Mouse (Mus musculus): ENCODE measurements around the gene Foxn1. TPM values are rescaled to one million over a fixed set of nuclear protein-coding genes. Genes with fewer than 3 reads are reported as not detected.

The Foxn1 gene
- total and polyA plus RNA-seq, 2 experiments from 2014 or later = not detected

DNA sequence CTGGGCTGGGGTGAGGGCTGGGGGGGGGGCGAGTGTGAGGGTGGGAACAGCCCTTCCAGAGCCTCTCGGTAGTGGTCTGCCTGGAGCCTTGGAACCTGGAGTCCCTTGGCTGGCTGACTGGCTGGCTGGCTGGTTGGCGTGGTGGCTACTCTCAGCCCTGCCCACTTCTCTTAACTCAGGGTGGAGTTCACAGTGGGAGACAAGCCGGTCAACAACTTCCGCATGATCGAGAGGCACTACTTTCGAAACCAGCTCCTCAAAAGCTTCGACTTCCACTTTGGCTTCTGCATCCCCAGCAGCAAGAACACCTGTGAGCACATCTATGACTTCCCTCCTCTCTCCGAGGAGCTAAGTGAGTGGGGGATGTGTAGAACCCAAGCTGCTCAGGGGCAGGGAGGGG, 38.5 kb downstream of the Foxn1 start:
- Histone ChIP-seq H3K27me3 (ENCODE audit: control insufficient read depth, insufficient read depth, low read length) (no peaks in the 10 kb centered on the region), H3K4me2 (ENCODE audit: low read depth, low read length) (no peak overlapping the region), H3K4me1 (ENCODE audit: control insufficient read depth, insufficient read depth) (peaks cover 32% of the 10 kb centered on the region), H3K27ac (ENCODE audit: low read depth) (no peak overlapping the region), H3K4me3 (ENCODE audit: low read depth, low read length) (no peak overlapping the region), H3K9me3 (replicated peaks; ENCODE audit: control insufficient read depth, low read length) (no peaks in the 10 kb centered on the region), H3K9ac (replicated peaks; ENCODE audit: low read depth, low read length) (no peak overlapping the region), H3K36me3 (replicated peaks; ENCODE audit: control insufficient read depth, insufficient read depth, low read length) (peaks cover 6% of the 10 kb centered on the region; the same call in 1 of the 2 replicates)
- TF ChIP-seq EP300 (IDR thresholded peaks at IDR 0.05; ENCODE audit: low read depth) (no peak), CTCF (IDR thresholded peaks at IDR 0.05; ENCODE audit: low read depth) (no peak)
- ATAC-seq (ENCODE audit: insufficient read depth, low read depth) = no peak
- no peak for DNase-seq (ENCODE audit: low spot score)
- 79% methylated on average over 9 of the region's 9 CpGs for WGBS

DNA sequence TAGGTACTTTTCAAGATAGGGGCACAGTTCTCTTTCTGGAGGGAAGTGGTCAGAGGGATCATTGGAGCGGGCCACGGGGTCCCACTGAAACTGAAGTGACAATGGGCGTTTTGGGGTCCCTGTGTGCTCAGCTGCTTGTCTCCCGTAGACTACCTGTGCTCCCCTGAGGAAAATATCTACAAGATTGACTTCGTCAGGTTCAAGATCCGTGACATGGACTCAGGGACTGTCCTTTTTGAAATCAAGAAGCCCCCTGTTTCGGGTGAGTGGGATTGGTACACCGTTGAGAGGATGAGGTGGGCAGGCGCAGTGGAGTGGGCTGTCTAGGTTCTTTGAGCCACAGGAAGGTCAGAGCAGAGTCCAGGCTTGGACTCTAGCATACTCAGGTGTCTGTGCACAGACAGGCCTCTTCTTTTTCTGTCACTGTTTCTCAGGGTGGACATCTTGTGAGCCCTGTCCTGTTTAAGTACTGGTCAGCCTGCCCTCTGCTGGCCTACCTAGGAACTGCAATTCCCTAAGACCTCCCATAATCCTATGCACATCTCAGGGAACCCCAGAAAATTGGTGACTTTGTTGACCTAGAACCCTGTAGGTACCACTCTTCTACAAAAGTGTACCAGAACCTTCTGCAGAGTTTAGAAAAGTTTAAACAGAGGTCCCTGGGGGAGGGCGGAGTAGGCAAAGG, 39.1 kb downstream of the Foxn1 start:
- Histone ChIP-seq H3K27ac (ENCODE audit: low read depth) (no peak overlapping the region), H3K4me1 (ENCODE audit: control insufficient read depth, insufficient read depth) (peaks cover 32% of the 10 kb centered on the region), H3K4me2 (ENCODE audit: low read depth, low read length) (no peak overlapping the region), H3K9ac (replicated peaks; ENCODE audit: low read depth, low read length) (no peak overlapping the region), H3K36me3 (replicated peaks; ENCODE audit: control insufficient read depth, insufficient read depth, low read length) (peaks cover 6% of the 10 kb centered on the region; the same call in 1 of the 2 replicates), H3K27me3 (ENCODE audit: control insufficient read depth, insufficient read depth, low read length) (no peaks in the 10 kb centered on the region), H3K4me3 (ENCODE audit: low read depth, low read length) (no peak overlapping the region), H3K9me3 (replicated peaks; ENCODE audit: control insufficient read depth, low read length) (no peaks in the 10 kb centered on the region)
- peak; percentile 83 for TF ChIP-seq CTCF (IDR thresholded peaks at IDR 0.05; ENCODE audit: low read depth)
- no peak for TF ChIP-seq EP300 (IDR thresholded peaks at IDR 0.05; ENCODE audit: low read depth)
- DNase-seq (ENCODE audit: low spot score) = peak; percentile 46
- 89% methylated on average over 10 of the region's 10 CpGs for WGBS
- ATAC-seq (ENCODE audit: insufficient read depth, low read depth) = peak; percentile 34; the same call in 1 of the 2 replicates

DNA sequence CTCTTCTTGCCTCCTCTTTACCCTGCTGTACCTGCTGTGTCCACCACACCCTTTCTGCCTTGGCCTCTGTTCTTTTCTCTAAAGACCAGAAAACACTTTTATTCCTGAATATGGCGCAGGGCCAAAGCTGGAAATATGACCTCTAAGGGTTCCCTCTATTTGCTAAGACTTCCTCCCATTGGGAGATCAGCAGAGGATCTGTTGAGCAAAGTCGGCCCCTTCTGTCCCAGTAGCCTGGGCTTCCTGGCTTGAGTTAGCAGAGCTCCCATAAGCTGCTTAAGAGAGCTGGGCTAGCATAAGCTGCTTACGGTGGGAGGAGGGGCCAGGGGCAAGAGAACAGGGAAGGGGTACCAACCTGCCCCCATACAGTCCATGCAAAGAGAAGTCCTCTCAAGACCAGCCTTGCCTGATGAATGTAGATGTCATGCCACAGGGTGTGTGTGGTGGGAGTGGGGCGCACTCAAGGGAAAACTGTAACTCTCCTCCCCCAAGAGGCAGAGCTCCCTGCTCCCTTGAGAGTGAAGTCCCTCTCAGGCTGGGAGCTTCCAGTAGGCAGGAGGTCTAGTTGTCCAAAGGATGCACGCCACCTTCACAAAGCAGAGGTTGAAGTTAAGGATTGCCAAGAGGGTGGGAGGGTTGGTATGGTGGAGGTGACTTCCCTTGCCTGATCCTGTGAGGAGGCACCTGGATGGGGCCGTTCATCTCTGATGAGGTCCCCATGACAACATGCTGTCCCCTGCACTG, 39.9 kb downstream of the Foxn1 start:
- H3K27ac ChIP-seq (ENCODE audit: low read depth) = no peak overlapping the region
- H3K4me2 ChIP-seq (ENCODE audit: low read depth, low read length) = no peak overlapping the region
- H3K27me3 ChIP-seq (ENCODE audit: control insufficient read depth, insufficient read depth, low read length) = no peaks in the 10 kb centered on the region
- no peaks in the 10 kb centered on the region for H3K9me3 ChIP-seq (replicated peaks; ENCODE audit: control insufficient read depth, low read length)
- DNase-seq (ENCODE audit: low spot score) (no peak), ATAC-seq (ENCODE audit: insufficient read depth, low read depth) (no peak)
- WGBS = 71% methylated on average over 6 of the region's 6 CpGs
- H3K4me1 ChIP-seq (ENCODE audit: control insufficient read depth, insufficient read depth) = peaks cover 32% of the 10 kb centered on the region
- TF ChIP-seq CTCF (IDR thresholded peaks at IDR 0.05; ENCODE audit: low read depth) (no peak), EP300 (IDR thresholded peaks at IDR 0.05; ENCODE audit: low read depth) (no peak)
- H3K4me3 ChIP-seq (ENCODE audit: low read depth, low read length) = no peak overlapping the region
- H3K36me3 ChIP-seq (replicated peaks; ENCODE audit: control insufficient read depth, insufficient read depth, low read length) = peaks cover 6% of the 10 kb centered on the region; the same call in 1 of the 2 replicates
- no peak overlapping the region for H3K9ac ChIP-seq (replicated peaks; ENCODE audit: low read depth, low read length)

- no peak for ATAC-seq (ENCODE audit: insufficient read depth, low read depth)
- peaks cover 32% of the 10 kb centered on the region for H3K4me1 ChIP-seq (ENCODE audit: control insufficient read depth, insufficient read depth)
- H3K36me3 ChIP-seq (replicated peaks; ENCODE audit: control insufficient read depth, insufficient read depth, low read length) = peaks cover 6% of the 10 kb centered on the region; the same call in 1 of the 2 replicates
- H3K4me2 ChIP-seq (ENCODE audit: low read depth, low read length) = no peak overlapping the region
- H3K27ac ChIP-seq (ENCODE audit: low read depth) = peak overlapping the region; percentile 31; the same call in 1 of the 2 replicates
- DNase-seq (ENCODE audit: low spot score) = no peak
- no peaks in the 10 kb centered on the region for H3K27me3 ChIP-seq (ENCODE audit: control insufficient read depth, insufficient read depth, low read length)
- WGBS = 67% methylated on average over 7 of the region's 7 CpGs
- H3K9me3 ChIP-seq (replicated peaks; ENCODE audit: control insufficient read depth, low read length) = no peaks in the 10 kb centered on the region
- H3K4me3 ChIP-seq (ENCODE audit: low read depth, low read length) = no peak overlapping the region
- no peak overlapping the region for H3K9ac ChIP-seq (replicated peaks; ENCODE audit: low read depth, low read length)
- TF ChIP-seq CTCF (IDR thresholded peaks at IDR 0.05; ENCODE audit: low read depth) (no peak), EP300 (IDR thresholded peaks at IDR 0.05; ENCODE audit: low read depth) (no peak)
Observed at GRCm38 (mm10) chr11:78345801-78346200, 40.6 kb downstream of the Foxn1 start.

GRCm38 (mm10) chr11:78344890-78345715, 41.3 kb downstream of the Foxn1 start:
- H3K4me2 ChIP-seq (ENCODE audit: low read depth, low read length) = 0 out of 2 replicates have a peak overlapping the region, but pooled peaks have one; percentile 98
- H3K4me3 ChIP-seq (ENCODE audit: low read depth, low read length) = no peak overlapping the region
- peak; percentile 30 for DNase-seq (ENCODE audit: low spot score)
- H3K36me3 ChIP-seq (replicated peaks; ENCODE audit: control insufficient read depth, insufficient read depth, low read length) = peaks cover 6% of the 10 kb centered on the region; the same call in 1 of the 2 replicates
- 33% methylated on average over 7 of the region's 8 CpGs for WGBS
- TF ChIP-seq EP300 (IDR thresholded peaks at IDR 0.05; ENCODE audit: low read depth) = no peak
- TF ChIP-seq CTCF (IDR thresholded peaks at IDR 0.05; ENCODE audit: low read depth) = no peak
- no peak overlapping the region for H3K9ac ChIP-seq (replicated peaks; ENCODE audit: low read depth, low read length)
- ATAC-seq (ENCODE audit: insufficient read depth, low read depth) = peak; percentile 18; the same call in 1 of the 2 replicates
- no peaks in the 10 kb centered on the region for H3K9me3 ChIP-seq (replicated peaks; ENCODE audit: control insufficient read depth, low read length)
- H3K27me3 ChIP-seq (ENCODE audit: control insufficient read depth, insufficient read depth, low read length) = no peaks in the 10 kb centered on the region
- peak overlapping the region; percentile 31 for H3K27ac ChIP-seq (ENCODE audit: low read depth)
- H3K4me1 ChIP-seq (ENCODE audit: control insufficient read depth, insufficient read depth) = peaks cover 31% of the 10 kb centered on the region
